17 mouse cellular contexts compared by ENCODE assay signal in the genomic region with DNA sequence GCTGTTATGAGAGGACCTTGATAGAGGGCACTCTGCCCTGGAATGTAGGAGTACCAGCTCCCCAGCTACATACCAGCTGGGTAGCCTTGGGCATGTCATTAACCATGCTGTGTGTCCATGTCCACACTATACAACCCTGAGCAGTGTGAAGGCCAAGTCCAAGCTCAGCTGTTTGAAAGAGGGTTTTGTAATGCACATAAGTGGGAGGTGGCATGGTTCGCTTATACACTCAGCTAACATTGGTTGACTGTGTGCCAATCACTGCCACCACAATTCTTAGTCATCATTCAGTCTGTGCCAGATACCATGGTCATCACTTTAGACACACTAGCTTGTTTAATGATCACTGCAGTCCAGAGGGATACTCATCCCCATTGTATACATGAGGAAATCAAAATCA.
DNase-seq lines count a peak whose midpoint lies in the region; ATAC-seq and TF ChIP-seq lines count a peak whose summit lies in the region.
"Had no signal": no experiment of that assay in that cellular context is flagged by ENCODE, and none has a peak within 500 bp of the region (broad histone marks: within the 10 kb centered on the region; RNA-seq: fewer than 3 reads in every experiment).

No protein-coding gene starts in this region.

- 0 out of 2 replicates have a peak, but pooled peaks have one; percentile 40 for ATAC-seq in hindbrain, embryonic 15.5 days (ENCODE audit: low FRiP score, low read depth)
- ATAC-seq in hindbrain, postnatal 0 days: no peak; the same call in 1 of the 2 replicates
- ATAC-seq in midbrain, embryonic 15.5 days (replicated peaks): peak; percentile 42; the same call in 1 of the 2 replicates
- no peak for ATAC-seq in midbrain, postnatal 0 days (ENCODE audit: low FRiP score)
- ATAC-seq in activated CD4-positive, CD25-positive, alpha-beta regulatory T cell, adult 4 months: no peak

- H3K4me3 ChIP-seq in hindbrain, embryonic 15.5 days: no peak overlapping the region
- no peak overlapping the region for H3K4me3 ChIP-seq in hindbrain, postnatal 0 days (ENCODE audit: low read length)
- no peak overlapping the region for H3K4me3 ChIP-seq in midbrain, embryonic 15.5 days
- no peak overlapping the region for H3K4me3 ChIP-seq in midbrain, postnatal 0 days (ENCODE audit: low read depth, low read length)
- H3K4me3 ChIP-seq: lung, embryonic 15.5 days; neural tube, embryonic 13.5 days had no signal

- no peak overlapping the region for H3K9ac ChIP-seq in hindbrain, embryonic 15.5 days
- H3K9ac ChIP-seq in hindbrain, postnatal 0 days (replicated peaks; ENCODE audit: low read length): no peak overlapping the region
- H3K9ac ChIP-seq in midbrain, embryonic 15.5 days: no peak overlapping the region
- H3K9ac ChIP-seq in midbrain, postnatal 0 days (replicated peaks; ENCODE audit: low read length, poor library complexity, severe bottlenecking): no peak overlapping the region
- H3K9ac ChIP-seq: lung, embryonic 15.5 days; neural tube, embryonic 13.5 days had no signal

- DNase-seq in adrenal gland, postnatal 14 days: peak; percentile 10
- no peak for DNase-seq in adrenal gland, postnatal 10 days
- no peak for DNase-seq in hindbrain, postnatal 0 days (ENCODE audit: low spot score)
- DNase-seq in midbrain, postnatal 0 days (ENCODE audit: low spot score): no peak
- DNase-seq in gonadal fat pad, adult 2 months (ENCODE audit: low read depth): peak; percentile 76
- DNase-seq: cerebellum, postnatal 14 days; gastrocnemius, postnatal 10 days; heart, postnatal 10 days; kidney, postnatal 4 days; layer of hippocampus, postnatal 36 days; thymus, adult 2 months had no signal

- TF ChIP-seq CTCF in hindbrain, postnatal 0 days (IDR thresholded peaks at IDR 0.05; ENCODE audit: low read depth): no peak
- TF ChIP-seq CTCF in midbrain, postnatal 0 days (IDR thresholded peaks at IDR 0.05): no peak

- H3K27ac ChIP-seq in hindbrain, embryonic 15.5 days (replicated peaks): no peak overlapping the region
- H3K27ac ChIP-seq in hindbrain, postnatal 0 days: no peak overlapping the region
- no peak overlapping the region for H3K27ac ChIP-seq in midbrain, embryonic 15.5 days
- H3K27ac ChIP-seq in midbrain, postnatal 0 days (ENCODE audit: low read depth, low read length): no peak overlapping the region
- H3K27ac ChIP-seq: lung, embryonic 15.5 days had no signal

- 52% methylated on average over 1 of the region's 1 CpGs for WGBS in hindbrain, embryonic 15.5 days
- WGBS in hindbrain, postnatal 0 days: 71% methylated on average over 1 of the region's 1 CpGs
- 80% methylated on average over 1 of the region's 1 CpGs for WGBS in midbrain, embryonic 15.5 days
- 87% methylated on average over 1 of the region's 1 CpGs for WGBS in midbrain, postnatal 0 days

- no peaks in the 10 kb centered on the region for H3K36me3 ChIP-seq in hindbrain, embryonic 15.5 days
- no peaks in the 10 kb centered on the region for H3K36me3 ChIP-seq in hindbrain, postnatal 0 days (ENCODE audit: insufficient read depth, low read length)
- no peaks in the 10 kb centered on the region for H3K36me3 ChIP-seq in midbrain, embryonic 15.5 days (replicated peaks)
- no peaks in the 10 kb centered on the region for H3K36me3 ChIP-seq in midbrain, postnatal 0 days (ENCODE audit: insufficient read depth, low read length)
- H3K36me3 ChIP-seq: G1E; lung, embryonic 15.5 days; neural tube, embryonic 13.5 days had no signal

- no peaks in the 10 kb centered on the region for H3K9me3 ChIP-seq in hindbrain, embryonic 15.5 days
- no peaks in the 10 kb centered on the region for H3K9me3 ChIP-seq in hindbrain, postnatal 0 days (ENCODE audit: low read length)
- no peaks in the 10 kb centered on the region for H3K9me3 ChIP-seq in midbrain, embryonic 15.5 days
- H3K9me3 ChIP-seq in midbrain, postnatal 0 days (ENCODE audit: low read length): no peaks in the 10 kb centered on the region
- H3K9me3 ChIP-seq: G1E; lung, embryonic 15.5 days; neural tube, embryonic 13.5 days had no signal

- peaks cover 14% of the 10 kb centered on the region; the same call in 1 of the 2 replicates for H3K4me1 ChIP-seq in hindbrain, embryonic 15.5 days (replicated peaks)
- H3K4me1 ChIP-seq in hindbrain, postnatal 0 days (ENCODE audit: insufficient read depth, low read length): peaks cover 9% of the 10 kb centered on the region
- peaks cover 16% of the 10 kb centered on the region for H3K4me1 ChIP-seq in midbrain, embryonic 15.5 days
- H3K4me1 ChIP-seq in midbrain, postnatal 0 days (ENCODE audit: insufficient read depth, low read length): no peaks in the 10 kb centered on the region; the same call in none of the 2 replicates
- H3K4me1 ChIP-seq: lung, embryonic 15.5 days had no signal

- no peak overlapping the region for H3K4me2 ChIP-seq in hindbrain, embryonic 15.5 days
- H3K4me2 ChIP-seq in hindbrain, postnatal 0 days (ENCODE audit: low read depth, low read length): no peak overlapping the region
- H3K4me2 ChIP-seq in midbrain, embryonic 15.5 days: no peak overlapping the region
- no peak overlapping the region for H3K4me2 ChIP-seq in midbrain, postnatal 0 days (ENCODE audit: low read depth, low read length, poor library complexity, severe bottlenecking)
- H3K4me2 ChIP-seq: lung, embryonic 15.5 days; neural tube, embryonic 13.5 days had no signal

- H3K27me3 ChIP-seq in hindbrain, embryonic 15.5 days: no peaks in the 10 kb centered on the region
- H3K27me3 ChIP-seq in hindbrain, postnatal 0 days (ENCODE audit: insufficient read depth, low read length): no peaks in the 10 kb centered on the region
- H3K27me3 ChIP-seq in midbrain, embryonic 15.5 days (replicated peaks): no peaks in the 10 kb centered on the region
- H3K27me3 ChIP-seq in midbrain, postnatal 0 days (ENCODE audit: insufficient read depth, low read length): no peaks in the 10 kb centered on the region
- H3K27me3 ChIP-seq: lung, embryonic 15.5 days; neural tube, embryonic 13.5 days had no signal

Comparison
In these comparisons a context has a peak if more than half of its experiments do, and no peak if none do; other contexts are left out.
1. DNase-seq: peak in adrenal gland, postnatal 14 days (single experiment) and gonadal fat pad, adult 2 months (single experiment); none in adrenal gland, postnatal 10 days (single experiment), hindbrain, postnatal 0 days (single experiment) and midbrain, postnatal 0 days (single experiment).
2. ATAC-seq: peak in hindbrain, embryonic 15.5 days (single experiment) and midbrain, embryonic 15.5 days (single experiment); none in hindbrain, postnatal 0 days (single experiment), midbrain, postnatal 0 days (single experiment) and activated CD4-positive, CD25-positive, alpha-beta regulatory T cell, adult 4 months (single experiment).